Mouse (Mus musculus) heart, postnatal 0 days (tissue): ENCODE data around the gene Mdga1.

ENCODE experiments used
- CTCF ChIP-seq: IDR thresholded peaks from 2 replicates; pipeline ENCODE4 v1.5.1; 2016; ENCODE audit warnings: antibody characterized with exemption, control low read depth, low read depth
- EP300 ChIP-seq: IDR thresholded peaks from 2 replicates; pipeline ENCODE4 v1.6.1; 2016; ENCODE audit warnings: antibody characterized with exemption, low read depth

- TF ChIP-seq CTCF (no peak), EP300 (peak; percentile 76; the same call in 1 of the 2 replicates)
Measured at GRCm38 (mm10) chr17:29790231-29790740, 179.6 kb downstream of the Mdga1 start.
